14 mouse cellular contexts compared by ENCODE assay signal in genomic region chr15:83706528-83707199, GRCm38 (mm10). TPM values are rescaled to one million over a fixed set of nuclear protein-coding genes. Genes with fewer than 3 reads are reported as not detected.
DNase-seq lines count a peak whose midpoint lies in the region; ATAC-seq and TF ChIP-seq lines count a peak whose summit lies in the region.
"Had no signal": no experiment of that assay in that cellular context is flagged by ENCODE, and none has a peak within 500 bp of the region (broad histone marks: within the 10 kb centered on the region; RNA-seq: fewer than 3 reads in every experiment).

No protein-coding gene starts in this region.

- no peaks in the 10 kb centered on the region for H3K9me3 ChIP-seq in heart, embryonic 11.5 days (replicated peaks; ENCODE audit: control insufficient read depth, low read length)
- no peaks in the 10 kb centered on the region for H3K9me3 ChIP-seq in embryonic facial prominence, embryonic 14.5 days (ENCODE audit: control insufficient read depth, low read length)
- H3K9me3 ChIP-seq in limb, embryonic 14.5 days (ENCODE audit: control insufficient read depth, low read length): no peaks in the 10 kb centered on the region
- H3K9me3 ChIP-seq: intestine, embryonic 15.5 days; liver, embryonic 15.5 days had no signal

- peak overlapping the region; percentile 29; the same call in 1 of the 2 replicates for H3K27ac ChIP-seq in heart, embryonic 11.5 days (ENCODE audit: low read depth, low read length)
- H3K27ac ChIP-seq in embryonic facial prominence, embryonic 14.5 days (replicated peaks; ENCODE audit: low read depth, low read length): peak overlapping the region; percentile 33; the same call in 1 of the 2 replicates
- H3K27ac ChIP-seq in limb, embryonic 14.5 days (replicated peaks; ENCODE audit: low read depth, low read length): no peak overlapping the region
- H3K27ac ChIP-seq: intestine, embryonic 15.5 days; liver, embryonic 15.5 days had no signal

- H3K4me3 ChIP-seq in heart, embryonic 11.5 days (ENCODE audit: low read depth, low read length): no peak overlapping the region
- H3K4me3 ChIP-seq in embryonic facial prominence, embryonic 14.5 days (ENCODE audit: low read depth, low read length): no peak overlapping the region
- H3K4me3 ChIP-seq in limb, embryonic 14.5 days (replicated peaks; ENCODE audit: low read length): no peak overlapping the region
- H3K4me3 ChIP-seq: intestine, embryonic 15.5 days; liver, embryonic 15.5 days had no signal

- H3K4me2 ChIP-seq in heart, embryonic 11.5 days: no peak overlapping the region
- peak overlapping the region; percentile 18; the same call in 1 of the 2 replicates for H3K4me2 ChIP-seq in embryonic facial prominence, embryonic 14.5 days (ENCODE audit: low read depth, low read length)
- H3K4me2 ChIP-seq in limb, embryonic 14.5 days (replicated peaks; ENCODE audit: low read depth, low read length, severe bottlenecking): peak overlapping the region; percentile 24; the same call in 1 of the 2 replicates
- H3K4me2 ChIP-seq: intestine, embryonic 15.5 days; liver, embryonic 15.5 days had no signal

- 49% methylated on average over 9 of the region's 10 CpGs for WGBS in heart, embryonic 11.5 days (ENCODE audit: insufficient replicate concordance)
- WGBS in embryonic facial prominence, embryonic 14.5 days: 31% methylated on average over 9 of the region's 10 CpGs
- WGBS in limb, embryonic 14.5 days: 36% methylated on average over 9 of the region's 10 CpGs

- DNase-seq in heart, postnatal 4 days: no peak
- DNase-seq in kidney, postnatal 10 days: peak; percentile 35
- no peak for DNase-seq in kidney, postnatal 25 days
- DNase-seq in embryonic facial prominence, embryonic 14.5 days (ENCODE audit: low spot score): peak; percentile 86
- DNase-seq in limb, embryonic 14.5 days (ENCODE audit: low spot score): peak; percentile 81
- no peak for DNase-seq in frontal cortex, postnatal 36 days (ENCODE audit: low spot score in 2 of 2)
- DNase-seq in cerebellum, adult 9-11 months: no peak
- DNase-seq: adrenal gland, adult 2 months; gastrocnemius, postnatal 14 days; lung, postnatal 4 days; thymus, postnatal 14 days had no signal

- peaks cover 11% of the 10 kb centered on the region; the same call in 1 of the 2 replicates for H3K4me1 ChIP-seq in heart, embryonic 11.5 days (ENCODE audit: control insufficient read depth, insufficient read depth, low read length)
- H3K4me1 ChIP-seq in embryonic facial prominence, embryonic 14.5 days (ENCODE audit: control insufficient read depth, insufficient read depth, low read length): peaks cover 6% of the 10 kb centered on the region
- H3K4me1 ChIP-seq in limb, embryonic 14.5 days (ENCODE audit: control insufficient read depth, insufficient read depth, low read length): peaks cover 19% of the 10 kb centered on the region
- H3K4me1 ChIP-seq: intestine, embryonic 15.5 days; liver, embryonic 15.5 days had no signal

- no peaks in the 10 kb centered on the region for H3K36me3 ChIP-seq in heart, embryonic 11.5 days (ENCODE audit: control insufficient read depth, insufficient read depth, low read length)
- 0 out of 2 replicates have a peak, but pooled peaks cover 7% of the 10 kb centered on the region for H3K36me3 ChIP-seq in embryonic facial prominence, embryonic 14.5 days (ENCODE audit: control insufficient read depth, insufficient read depth, low read length)
- H3K36me3 ChIP-seq in limb, embryonic 14.5 days (ENCODE audit: control insufficient read depth, insufficient read depth, low read length): peaks cover 3% of the 10 kb centered on the region; the same call in 1 of the 2 replicates
- H3K36me3 ChIP-seq: intestine, embryonic 15.5 days; liver, embryonic 15.5 days had no signal

- TF ChIP-seq POLR2A in limb, embryonic 14.5 days (IDR thresholded peaks at IDR 0.05; ENCODE audit: borderline replicate concordance, extremely low read depth, insufficient read depth, insufficient read length): no peak

- H3K27me3 ChIP-seq in heart, embryonic 11.5 days (ENCODE audit: control insufficient read depth, insufficient read depth, low read length): no peaks in the 10 kb centered on the region
- H3K27me3 ChIP-seq in embryonic facial prominence, embryonic 14.5 days (replicated peaks; ENCODE audit: control insufficient read depth, insufficient read depth, low read length): peaks cover 4% of the 10 kb centered on the region; the same call in 1 of the 2 replicates
- H3K27me3 ChIP-seq in limb, embryonic 14.5 days (ENCODE audit: control insufficient read depth, insufficient read depth, low read length): no peaks in the 10 kb centered on the region
- H3K27me3 ChIP-seq: intestine, embryonic 15.5 days; liver, embryonic 15.5 days had no signal

- H3K9ac ChIP-seq in heart, embryonic 11.5 days (ENCODE audit: low read depth, low read length): no peak overlapping the region
- no peak overlapping the region for H3K9ac ChIP-seq in embryonic facial prominence, embryonic 14.5 days (ENCODE audit: low read depth, low read length)
- no peak overlapping the region; the same call in 1 of the 2 replicates for H3K9ac ChIP-seq in limb, embryonic 14.5 days (ENCODE audit: low read depth, low read length, severe bottlenecking)
- H3K9ac ChIP-seq: intestine, embryonic 15.5 days; liver, embryonic 15.5 days had no signal

- no peak for ATAC-seq in heart, embryonic 11.5 days (replicated peaks; ENCODE audit: insufficient number of reproducible peaks, low FRiP score, low TSS enrichment)
- ATAC-seq in embryonic facial prominence, embryonic 14.5 days (ENCODE audit: low read depth): peak; percentile 80
- peak; percentile 62 for ATAC-seq in limb, embryonic 14.5 days (ENCODE audit: low FRiP score, low read depth)
- ATAC-seq: intestine, embryonic 15.5 days had no signal

RNA-seq across cellular contexts. Expression of gene Scube1, which starts 18.2 kb away (rescaled TPM):
- 9.3 and 10.2 TPM in 2 replicates for polyA plus RNA-seq in heart, embryonic 11.5 days (2014; fragmentation: Nextera tagmentation; extraction: Ambion mirVana)
- total RNA-seq in heart, postnatal 4 days (2021): 1 to 10 TPM; 4.2 to 5.4 TPM
- polyA plus RNA-seq in embryonic facial prominence, embryonic 14.5 days (2014; fragmentation: Nextera tagmentation; extraction: Ambion mirVana): 12.6 and 17.3 TPM in 2 replicates
- 31.2 and 40.8 TPM in 2 replicates for polyA plus RNA-seq in limb, embryonic 14.5 days (2012; rRNA removed)
- polyA plus RNA-seq in limb, embryonic 14.5 days (2014; fragmentation: Nextera tagmentation; extraction: Ambion mirVana): 13.9 and 15.9 TPM in 2 replicates

Comparison
In these comparisons a context has a peak if more than half of its experiments do, and no peak if none do; other contexts are left out.
1. DNase-seq: peak in kidney, postnatal 10 days (single experiment), embryonic facial prominence, embryonic 14.5 days (single experiment) and limb, embryonic 14.5 days (single experiment); none in heart, postnatal 4 days (single experiment), kidney, postnatal 25 days (0 of 2), frontal cortex, postnatal 36 days (0 of 2) and cerebellum, adult 9-11 months (single experiment).